ENCODE assay signal across 12 mouse cellular contexts in the genomic region with DNA sequence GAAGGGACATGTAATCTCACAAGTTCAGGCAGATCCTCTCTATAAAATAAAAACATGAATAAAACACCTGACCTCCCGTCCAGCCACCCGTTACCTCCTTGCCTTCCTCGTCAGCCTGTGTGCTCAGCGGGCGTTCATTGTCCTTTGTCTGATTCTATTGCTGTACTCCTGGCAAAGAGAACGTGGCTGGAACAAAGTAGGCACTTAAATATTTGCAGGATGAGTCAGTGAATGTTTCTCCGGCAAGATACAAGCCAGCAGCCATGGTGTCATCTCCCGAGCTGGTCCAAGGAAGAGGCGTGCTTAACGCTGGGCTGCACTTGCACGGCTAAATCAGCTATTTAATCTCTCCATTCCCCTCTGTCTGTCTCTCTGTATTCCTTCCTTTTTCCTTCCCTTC. TPM values are rescaled to one million over a fixed set of nuclear protein-coding genes. Genes with fewer than 3 reads are reported as not detected.
DNase-seq lines count a peak whose midpoint lies in the region; ATAC-seq and TF ChIP-seq lines count a peak whose summit lies in the region.
"Had no signal": no experiment of that assay in that cellular context is flagged by ENCODE, and none has a peak within 500 bp of the region (broad histone marks: within the 10 kb centered on the region; RNA-seq: fewer than 3 reads in every experiment).

No protein-coding gene starts in this region.

- no peaks in the 10 kb centered on the region for H3K27me3 ChIP-seq in forebrain, embryonic 13.5 days
- no peaks in the 10 kb centered on the region for H3K27me3 ChIP-seq in forebrain, postnatal 0 days (ENCODE audit: insufficient read depth, low read length)
- H3K27me3 ChIP-seq: CH12.LX had no signal

- H3K9ac ChIP-seq in forebrain, embryonic 13.5 days: no peak overlapping the region
- no peak overlapping the region for H3K9ac ChIP-seq in forebrain, postnatal 0 days
- H3K9ac ChIP-seq: hindbrain, embryonic 14.5 days had no signal

- H3K9me3 ChIP-seq in forebrain, embryonic 13.5 days (replicated peaks): no peaks in the 10 kb centered on the region
- H3K9me3 ChIP-seq in forebrain, postnatal 0 days (ENCODE audit: low read length): no peaks in the 10 kb centered on the region

- no peak for TF ChIP-seq CTCF in forebrain, postnatal 0 days (IDR thresholded peaks at IDR 0.05; ENCODE audit: low read depth)

- 20% methylated on average over 11 of the region's 11 CpGs for WGBS in forebrain, embryonic 13.5 days
- WGBS in forebrain, postnatal 0 days: 18% methylated on average over 11 of the region's 11 CpGs

- no peak for DNase-seq in forebrain, postnatal 0 days
- peak; percentile 19 for DNase-seq in right cerebral cortex, adult 18-20 months
- no peak for DNase-seq in right cerebral cortex, postnatal 25 days
- peak; percentile 17 to 46 for DNase-seq in heart, adult 9 months (ENCODE audit: low spot score in 2 of 2)
- peak; percentile 48 for DNase-seq in yolk sac, embryonic 10.5 days (ENCODE audit: low spot score)
- no peak for DNase-seq in left cerebral cortex, postnatal 10 days (ENCODE audit: extremely low spot score in 1 of 2, low spot score in 2 of 2)
- DNase-seq in spleen, postnatal 4 days (ENCODE audit: low spot score in 2 of 2): no peak

- H3K4me1 ChIP-seq in forebrain, embryonic 13.5 days: peaks cover 56% of the 10 kb centered on the region
- H3K4me1 ChIP-seq in forebrain, postnatal 0 days (ENCODE audit: insufficient read depth): no peaks in the 10 kb centered on the region

- H3K36me3 ChIP-seq in forebrain, embryonic 13.5 days (ENCODE audit: poor library complexity, severe bottlenecking): 0 out of 2 replicates have a peak, but pooled peaks cover 4% of the 10 kb centered on the region
- H3K36me3 ChIP-seq in forebrain, postnatal 0 days (ENCODE audit: insufficient read depth): no peaks in the 10 kb centered on the region

- H3K27ac ChIP-seq in forebrain, embryonic 13.5 days: no peak overlapping the region
- no peak overlapping the region for H3K27ac ChIP-seq in forebrain, postnatal 0 days (ENCODE audit: low read depth, low read length)
- H3K27ac ChIP-seq: hindbrain, embryonic 14.5 days had no signal

- no peak overlapping the region for H3K4me3 ChIP-seq in forebrain, embryonic 13.5 days
- no peak overlapping the region for H3K4me3 ChIP-seq in forebrain, postnatal 0 days (ENCODE audit: low read depth, low read length)

- no peak for ATAC-seq in forebrain, embryonic 13.5 days
- ATAC-seq in forebrain, postnatal 0 days: no peak

- intact Hi-C loops in left cerebral cortex, postnatal 10 days (cut with DNase I): no loop called here

- peak overlapping the region; percentile 4; the same call in 1 of the 2 replicates for H3K4me2 ChIP-seq in forebrain, embryonic 13.5 days
- no peak overlapping the region for H3K4me2 ChIP-seq in forebrain, postnatal 0 days (ENCODE audit: low read depth)
- H3K4me2 ChIP-seq: hindbrain, embryonic 14.5 days; liver, embryonic 11.5 days had no signal

RNA-seq across cellular contexts. Expression of gene Slc25a31, which starts 26.3 kb away (rescaled TPM):
- polyA plus RNA-seq in forebrain, embryonic 13.5 days (2015; fragmentation: Nextera tagmentation; extraction: Ambion mirVana): 0.15 TPM in 1 of 2 replicates, not detected in the other
- 0.05 and 0.08 TPM in 2 replicates for total RNA-seq in forebrain, postnatal 0 days (2014; rRNA removed)
- polyA plus RNA-seq in forebrain, postnatal 0 days (2015; fragmentation: Nextera tagmentation; extraction: Ambion mirVana): 0.13 and 0.16 TPM in 2 replicates
- total RNA-seq in left cerebral cortex, postnatal 10 days (2021): under 1 TPM in 1 of 2 experiments, not detected in 1; 0.36 TPM
- total RNA-seq: CH12.LX; neutrophil, adult 5-6 weeks had no signal

Comparison
In these comparisons a context has a peak if more than half of its experiments do, and no peak if none do; other contexts are left out.
1. DNase-seq: peak in right cerebral cortex, adult 18-20 months (single experiment), heart, adult 9 months (2 of 2) and yolk sac, embryonic 10.5 days (single experiment); none in forebrain, postnatal 0 days (single experiment), right cerebral cortex, postnatal 25 days (single experiment), left cerebral cortex, postnatal 10 days (0 of 2) and spleen, postnatal 4 days (0 of 2).